In genomic region chr6:86849692-86850445, GRCm38 (mm10) we compare ENCODE assay signal across 7 mouse cellular contexts. TPM values are rescaled to one million over a fixed set of nuclear protein-coding genes. Genes with fewer than 3 reads are reported as not detected.
DNase-seq lines count a peak whose midpoint lies in the region; ATAC-seq and TF ChIP-seq lines count a peak whose summit lies in the region.

No protein-coding gene starts in this region.

- peak; percentile 65 for ATAC-seq in kidney, postnatal 0 days (replicated peaks; ENCODE audit: low FRiP score, low read depth)

- H3K27ac ChIP-seq in ES-Bruce4 (ENCODE audit: insufficient read depth, low read length) = no peak overlapping the region
- peak overlapping the region; percentile 72 for H3K27ac ChIP-seq in cortical plate, adult 2 months (ENCODE audit: insufficient read depth, low read length)
- H3K27ac ChIP-seq in heart, embryonic 10.5 days = peak overlapping the region; percentile 94
- peak overlapping the region; percentile 97 for H3K27ac ChIP-seq in kidney, postnatal 0 days

- H3K9me3 ChIP-seq in ES-Bruce4 (replicated peaks; ENCODE audit: control insufficient read depth, insufficient read depth, low read length, poor library complexity, severe bottlenecking) = no peaks in the 10 kb centered on the region
- no peaks in the 10 kb centered on the region for H3K9me3 ChIP-seq in heart, embryonic 10.5 days
- H3K9me3 ChIP-seq in kidney, postnatal 0 days (replicated peaks; ENCODE audit: low read length) = no peaks in the 10 kb centered on the region

- H3K4me1 ChIP-seq in ES-Bruce4 (ENCODE audit: control insufficient read depth, insufficient read depth, low read length) = no peaks in the 10 kb centered on the region
- peaks cover 13% of the 10 kb centered on the region for H3K4me1 ChIP-seq in cortical plate, adult 2 months (ENCODE audit: control insufficient read depth, insufficient read depth, low read length)
- H3K4me1 ChIP-seq in heart, embryonic 10.5 days = peaks cover 48% of the 10 kb centered on the region
- peaks cover 16% of the 10 kb centered on the region for H3K4me1 ChIP-seq in kidney, postnatal 0 days (replicated peaks; ENCODE audit: insufficient read depth, low read length)

- H3K4me3 ChIP-seq in ES-Bruce4 (ENCODE audit: low read depth, low read length) = peak overlapping the region; percentile 86
- H3K4me3 ChIP-seq in cortical plate, adult 2 months (ENCODE audit: insufficient read depth, low read length) = peak overlapping the region; percentile 65
- peak overlapping the region; percentile 81 for H3K4me3 ChIP-seq in heart, embryonic 10.5 days
- H3K4me3 ChIP-seq in kidney, postnatal 0 days (replicated peaks; ENCODE audit: low read depth, low read length) = peak overlapping the region; percentile 79

- no peaks in the 10 kb centered on the region for H3K27me3 ChIP-seq in ES-Bruce4 (ENCODE audit: control insufficient read depth, insufficient read depth, low read length, poor library complexity, severe bottlenecking)
- H3K27me3 ChIP-seq in heart, embryonic 10.5 days (ENCODE audit: insufficient read depth, poor library complexity, severe bottlenecking) = no peaks in the 10 kb centered on the region
- H3K27me3 ChIP-seq in kidney, postnatal 0 days (ENCODE audit: insufficient read depth, low read length) = no peaks in the 10 kb centered on the region

- H3K36me3 ChIP-seq in ES-Bruce4 (ENCODE audit: control insufficient read depth, insufficient read depth, low read length, poor library complexity, severe bottlenecking) = no peaks in the 10 kb centered on the region
- peaks cover 7% of the 10 kb centered on the region; the same call in 1 of the 2 replicates for H3K36me3 ChIP-seq in heart, embryonic 10.5 days
- H3K36me3 ChIP-seq in kidney, postnatal 0 days (ENCODE audit: insufficient read depth, low read length) = no peaks in the 10 kb centered on the region

- TF ChIP-seq POLR2A in ES-Bruce4 (IDR thresholded peaks at IDR 0.05; ENCODE audit: insufficient read depth, low read length) = no peak
- peak; percentile 61 for TF ChIP-seq POLR2A in cortical plate, adult 2 months (IDR thresholded peaks at IDR 0.05; ENCODE audit: extremely low read depth, insufficient read depth, low read length)

- no peak for TF ChIP-seq EP300 in ES-Bruce4 (IDR thresholded peaks at IDR 0.05; ENCODE audit: insufficient read depth, low read depth, low read length)

- DNase-seq in 416B (ENCODE audit: low read depth) = peak; percentile 72
- peak; percentile 82 for DNase-seq in heart, embryonic 10.5 days (ENCODE audit: low spot score)
- peak; percentile 64 for DNase-seq in kidney, postnatal 0 days (ENCODE audit: low spot score)
- peak; percentile 60 for DNase-seq in lung, postnatal 10 days
- DNase-seq in right cerebral cortex, postnatal 36 days (ENCODE audit: low spot score in 2 of 2) = peak; percentile 33 to 58

- peak overlapping the region; percentile 75 for H3K9ac ChIP-seq in ES-Bruce4 (ENCODE audit: low read depth, poor library complexity, severe bottlenecking)
- peak overlapping the region; percentile 80 for H3K9ac ChIP-seq in kidney, postnatal 0 days (ENCODE audit: low read depth, low read length)

- H3K4me2 ChIP-seq in kidney, postnatal 0 days (ENCODE audit: low read length) = peak overlapping the region; percentile 80

- TF ChIP-seq CTCF in ES-Bruce4 (IDR thresholded peaks at IDR 0.05; ENCODE audit: low read depth, low read length) = no peak
- no peak for TF ChIP-seq CTCF in cortical plate, adult 2 months (IDR thresholded peaks at IDR 0.05; ENCODE audit: extremely low read depth, insufficient read depth, low read length)
- TF ChIP-seq CTCF in kidney, postnatal 0 days (IDR thresholded peaks at IDR 0.05; ENCODE audit: low read depth) = no peak

- under 1% methylated on average over 36 of the region's 36 CpGs for WGBS in heart, embryonic 10.5 days
- WGBS in kidney, postnatal 0 days = under 1% methylated on average over 36 of the region's 36 CpGs

RNA-seq across cellular contexts. Expression of gene Aak1, which starts 0.6 kb away (rescaled TPM):
- 31.1 and 38.2 TPM in 2 replicates for polyA plus RNA-seq in ES-Bruce4 (2011; ENCODE audit: insufficient read depth, insufficient read length, low read depth, missing spikeins)
- polyA plus RNA-seq in cortical plate, adult 2 months (2012; rRNA removed) = 152 and 173 TPM in 2 replicates
- polyA plus RNA-seq in heart, embryonic 10.5 days (2016; fragmentation: Nextera tagmentation; extraction: Ambion mirVana) = 19.4 and 24.3 TPM in 2 replicates
- 7.3 and 7.8 TPM in 2 replicates for polyA plus RNA-seq in kidney, postnatal 0 days (2015; fragmentation: Nextera tagmentation; extraction: Ambion mirVana)

RNA-seq across cellular contexts. Expression of gene Anxa4, which starts 56.5 kb away (rescaled TPM):
- polyA plus RNA-seq in ES-Bruce4 (2011; ENCODE audit: insufficient read depth, insufficient read length, low read depth, missing spikeins) = 36.7 and 37.8 TPM in 2 replicates
- polyA plus RNA-seq in cortical plate, adult 2 months (2012; rRNA removed) = 7.0 and 7.1 TPM in 2 replicates
- polyA plus RNA-seq in heart, embryonic 10.5 days (2016; fragmentation: Nextera tagmentation; extraction: Ambion mirVana) = 9.9 and 16.7 TPM in 2 replicates
- polyA plus RNA-seq in kidney, postnatal 0 days (2015; fragmentation: Nextera tagmentation; extraction: Ambion mirVana) = 76.3 and 80.8 TPM in 2 replicates
